Mouse (Mus musculus) stomach, postnatal 0 days (tissue): ENCODE results near the gene Arf3. TPM values are rescaled to one million over a fixed set of nuclear protein-coding genes. Genes with fewer than 3 reads are reported as not detected.
A peak's percentile ranks its signal among the peaks of the same experiment; 100 is the strongest.

Experiments used
- ATAC-seq: fragments of 200-750 bp; cut with Nextera tagmentation; 2 replicates; pipeline ENCODE4 v1.8.0; 2017; ENCODE audit not compliant: low FRiP score, low TSS enrichment
- DNase-seq: peaks from one replicate; pipeline ENCODE4 v3.0.0-alpha.2; 2016; ENCODE audit warnings: low spot score
- H3K27ac ChIP-seq: fragments of 300-500 bp; sonication (generic); replicated peaks from 2 replicates; pipeline ENCODE4 v1.5.1; 2014; ENCODE audit warnings: mild to moderate bottlenecking, control low read depth
- H3K27me3 ChIP-seq: fragments of 300-500 bp; sonication (generic); 2 replicates; pipeline ENCODE4 v1.6.1; 2014; ENCODE audit warnings: low read length; ENCODE audit not compliant: control insufficient read depth, insufficient read depth
- H3K36me3 ChIP-seq: fragments of 300-500 bp; sonication (generic); 2 replicates; pipeline ENCODE4 v1.6.1; 2014; ENCODE audit warnings: low read length, mixed read lengths; ENCODE audit not compliant: control insufficient read depth, insufficient read depth
- H3K4me1 ChIP-seq: fragments of 300-500 bp; sonication (generic); replicated peaks from 2 replicates; pipeline ENCODE4 v1.6.1; 2014; ENCODE audit warnings: antibody characterized with exemption; ENCODE audit not compliant: control insufficient read depth, insufficient read depth
- H3K4me2 ChIP-seq: fragments of 300-500 bp; sonication (generic); replicated peaks from 2 replicates; pipeline ENCODE4 v1.6.1; 2014; ENCODE audit warnings: low read depth, mild to moderate bottlenecking, control low read depth, moderate library complexity
- H3K4me3 ChIP-seq: fragments of 300-500 bp; sonication (generic); 2 replicates; pipeline ENCODE4 v1.5.1; 2014; ENCODE audit warnings: low read depth, low read length, control low read depth
- H3K9ac ChIP-seq: fragments of 300-500 bp; sonication (generic); 2 replicates; pipeline ENCODE4 v1.6.1; 2014; ENCODE audit warnings: mild to moderate bottlenecking, low read length, control low read depth, mixed read lengths
- H3K9me3 ChIP-seq: fragments of 300-500 bp; sonication (generic); 2 replicates; pipeline ENCODE4 v1.6.1; 2016; ENCODE audit warnings: low read length; ENCODE audit not compliant: control insufficient read depth
- CTCF ChIP-seq: IDR thresholded peaks from 2 replicates; pipeline ENCODE4 v1.5.1; 2016; ENCODE audit warnings: antibody characterized with exemption, low read depth, mild to moderate bottlenecking, moderate library complexity
- EP300 ChIP-seq: optimal IDR thresholded peaks from 2 replicates; pipeline ENCODE3; 2016; ENCODE audit warnings: antibody characterized with exemption
- WGBS: fragments of 180-500 bp; shearing (Covaris S2); extraction: QIAGEN DNeasy Blood & Tissue Kit; methylation state at CpG from one replicate; pipeline ENCODE4 v1.1.7; 2014; 5-methylcytosine and 5-hydroxymethylcytosine counted together
- polyA plus RNA-seq: library from polyadenylated mRNA; unstranded; fragments of >200 nt; fragmentation: Nextera tagmentation; extraction: Ambion mirVana; gene quantifications from 2 replicates; pipeline ENCODE4 v1.2.1, GENCODE M21; 2015

Gene Arf3
- polyA plus RNA-seq, 1 experiment from 2014 or later = 29.5 TPM

- under 1% methylated on average over 74 of the region's 75 CpGs for WGBS
- TF ChIP-seq CTCF (no peak), EP300 (no peak)
- H3K27me3 ChIP-seq = peaks cover 39% of the 10 kb centered on the region
- DNase-seq (no peak), ATAC-seq (0 out of 2 replicates have a peak, but pooled peaks have one; percentile 13)
- peak overlapping the region; percentile 20; the same call in 1 of the 2 replicates for H3K4me2 ChIP-seq
- H3K9ac ChIP-seq = no peak overlapping the region
- H3K27ac ChIP-seq = no peak overlapping the region
- no peaks in the 10 kb centered on the region for H3K36me3 ChIP-seq
- no peaks in the 10 kb centered on the region for H3K9me3 ChIP-seq
- H3K4me3 ChIP-seq = peak overlapping the region; percentile 30
- H3K4me1 ChIP-seq = no peaks in the 10 kb centered on the region
These were observed 29.4 kb upstream of the Arf3 start for GRCm38 (mm10) chr15:98792233-98793020.

- no peak for ATAC-seq
- Histone ChIP-seq H3K9ac (no peak overlapping the region), H3K4me2 (no peak overlapping the region), H3K4me1 (no peaks in the 10 kb centered on the region), H3K9me3 (no peaks in the 10 kb centered on the region), H3K36me3 (no peaks in the 10 kb centered on the region), H3K27me3 (peaks cover 38% of the 10 kb centered on the region), H3K27ac (no peak overlapping the region), H3K4me3 (peak overlapping the region; percentile 30; the same call in 1 of the 2 replicates)
- TF ChIP-seq EP300 = no peak
- no peak for DNase-seq
- WGBS = 2% methylated on average over 23 of the region's 23 CpGs
These were observed 28.8 kb upstream of the Arf3 start for GRCm38 (mm10) chr15:98791771-98792170.

- WGBS = 2% methylated on average over 12 of the region's 12 CpGs
These were observed 28.2 kb upstream of the Arf3 start for GRCm38 (mm10) chr15:98791221-98791620.

GRCm38 (mm10) chr15:98790761-98791160, 27.7 kb upstream of the Arf3 start:
- TF ChIP-seq EP300 = no peak
- no peak for TF ChIP-seq CTCF
- DNase-seq = no peak

More at GRCm38 (mm10) chr15:98791221-98791620, 28.2 kb upstream of the Arf3 start:
- Histone ChIP-seq H3K9ac (no peak overlapping the region; the same call in 1 of the 2 replicates), H3K4me3 (peak overlapping the region; percentile 30), H3K4me2 (peak overlapping the region; percentile 45), H3K9me3 (no peaks in the 10 kb centered on the region), H3K36me3 (no peaks in the 10 kb centered on the region), H3K27me3 (peaks cover 35% of the 10 kb centered on the region), H3K27ac (no peak overlapping the region), H3K4me1 (no peaks in the 10 kb centered on the region)
- DNase-seq (no peak), ATAC-seq (no peak)
- no peak for TF ChIP-seq CTCF
- no peak for TF ChIP-seq EP300

GRCm38 (mm10) chr15:98789661-98790535, 26.9 kb upstream of the Arf3 start, which contains the start of gene Wnt1:
Gene Wnt1 (plus strand): TSS chr15:98789857.
- Histone ChIP-seq H3K9me3 (no peaks in the 10 kb centered on the region), H3K36me3 (no peaks in the 10 kb centered on the region), H3K4me2 (peak within 1 kb of the TSS; percentile 45), H3K4me1 (no peaks in the 10 kb centered on the region), H3K4me3 (peak within 1 kb of the TSS; percentile 30), H3K9ac (no peak within 1 kb of the TSS; the same call in 1 of the 2 replicates), H3K27me3 (peaks cover 32% of the 10 kb centered on the region), H3K27ac (no peak within 1 kb of the TSS)
- TF ChIP-seq EP300 (no peak), CTCF (peak; percentile 76)
- ATAC-seq (peak; percentile 16; the same call in 1 of the 2 replicates), DNase-seq (peak; percentile 68)
- 4% methylated on average over 47 of the region's 51 CpGs for WGBS

More at GRCm38 (mm10) chr15:98790761-98791160, 27.7 kb upstream of the Arf3 start:
- H3K9me3 ChIP-seq = no peaks in the 10 kb centered on the region
- ATAC-seq = no peak
- peaks cover 32% of the 10 kb centered on the region for H3K27me3 ChIP-seq
- no peaks in the 10 kb centered on the region for H3K36me3 ChIP-seq
- WGBS = under 1% methylated on average over 23 of the region's 23 CpGs
- H3K27ac ChIP-seq = no peak overlapping the region
- no peak overlapping the region; the same call in 1 of the 2 replicates for H3K9ac ChIP-seq
- no peaks in the 10 kb centered on the region for H3K4me1 ChIP-seq
- H3K4me2 ChIP-seq = peak overlapping the region; percentile 45
- H3K4me3 ChIP-seq = peak overlapping the region; percentile 30
